Mouse (Mus musculus): ENCODE results near the gene Lrrc4b. TPM values are rescaled to one million over a fixed set of nuclear protein-coding genes. Genes with fewer than 3 reads are reported as not detected.

Gene Lrrc4b
- polyA plus RNA-seq, 1 experiment, result 0.22 TPM

DNA sequence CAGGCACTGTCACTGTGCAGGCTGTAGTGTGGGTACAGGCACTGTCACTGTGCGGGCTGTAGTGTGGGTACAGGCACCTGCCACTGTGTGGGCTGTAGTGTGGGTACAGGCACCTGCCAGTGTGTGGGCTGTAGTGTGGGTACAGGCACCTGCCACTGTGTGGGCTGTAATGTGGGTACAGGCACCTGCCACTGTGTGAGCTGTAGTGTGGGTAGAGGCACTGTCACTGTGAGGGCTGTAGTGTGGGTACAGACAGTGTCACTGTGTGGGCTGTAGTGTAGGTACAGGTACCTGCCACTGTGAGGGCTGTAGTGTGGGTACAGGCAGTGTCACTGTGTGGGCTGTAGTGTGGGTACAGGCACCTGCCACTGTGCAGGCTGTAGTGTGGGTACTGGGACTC, 55.3 kb downstream of the Lrrc4b start:
- Histone ChIP-seq H3K27ac (ENCODE audit: insufficient read depth, low read length) (no peak overlapping the region), H3K36me3 (ENCODE audit: control insufficient read depth, insufficient read depth, low read length) (peaks cover 4% of the 10 kb centered on the region; the same call in 1 of the 2 replicates), H3K27me3 (ENCODE audit: control insufficient read depth, insufficient read depth, low read length) (no peaks in the 10 kb centered on the region), H3K4me3 (ENCODE audit: extremely low read depth, insufficient read depth, insufficient read length) (no peak overlapping the region), H3K4me1 (ENCODE audit: control insufficient read depth, insufficient read depth, insufficient read length) (no peaks in the 10 kb centered on the region)
- WGBS, result 95% methylated on average over 1 of the region's 1 CpGs
- no peak for TF ChIP-seq CTCF (IDR thresholded peaks at IDR 0.05; ENCODE audit: extremely low read depth, insufficient read depth, insufficient read length, insufficient replicate concordance)
- DNase-seq (ENCODE audit: low read depth in 1 of 2, low spot score in 2 of 2), result no peak

GRCm38 (mm10) chr7:44484841-44485571, 56.2 kb downstream of the Lrrc4b start:
- 47% methylated on average over 5 of the region's 5 CpGs for WGBS
- H3K4me3 ChIP-seq (ENCODE audit: extremely low read depth, insufficient read depth, insufficient read length), result no peak overlapping the region
- no peaks in the 10 kb centered on the region for H3K27me3 ChIP-seq (ENCODE audit: control insufficient read depth, insufficient read depth, low read length)
- H3K4me1 ChIP-seq (ENCODE audit: control insufficient read depth, insufficient read depth, insufficient read length), result no peaks in the 10 kb centered on the region
- peak; percentile 60 to 67 for DNase-seq (ENCODE audit: low read depth in 1 of 2, low spot score in 2 of 2)
- TF ChIP-seq CTCF (IDR thresholded peaks at IDR 0.05; ENCODE audit: extremely low read depth, insufficient read depth, insufficient read length, insufficient replicate concordance) (peak; percentile 89; the same call in 1 of the 2 replicates), POLR2A (IDR thresholded peaks at IDR 0.05; ENCODE audit: low read depth, low read length) (no peak)
- H3K36me3 ChIP-seq (ENCODE audit: control insufficient read depth, insufficient read depth, low read length), result peaks cover 7% of the 10 kb centered on the region; the same call in 1 of the 2 replicates
- no peak overlapping the region for H3K27ac ChIP-seq (ENCODE audit: insufficient read depth, low read length)

- TF ChIP-seq CTCF (IDR thresholded peaks at IDR 0.05; ENCODE audit: extremely low read depth, insufficient read depth, insufficient read length, insufficient replicate concordance) (no peak), POLR2A (IDR thresholded peaks at IDR 0.05; ENCODE audit: low read depth, low read length) (no peak)
- Histone ChIP-seq H3K4me3 (ENCODE audit: extremely low read depth, insufficient read depth, insufficient read length) (no peak overlapping the region), H3K27ac (ENCODE audit: insufficient read depth, low read length) (no peak overlapping the region), H3K27me3 (ENCODE audit: control insufficient read depth, insufficient read depth, low read length) (no peaks in the 10 kb centered on the region), H3K4me1 (ENCODE audit: control insufficient read depth, insufficient read depth, insufficient read length) (no peaks in the 10 kb centered on the region), H3K36me3 (ENCODE audit: control insufficient read depth, insufficient read depth, low read length) (peaks cover 12% of the 10 kb centered on the region)
- DNase-seq (ENCODE audit: low read depth in 1 of 2, low spot score in 2 of 2), result no peak
- 73% methylated on average over 7 of the region's 7 CpGs for WGBS
These were observed 56.9 kb downstream of the Lrrc4b start for GRCm38 (mm10) chr7:44485572-44486195.

GRCm38 (mm10) chr7:44486927-44487575, 58.2 kb downstream of the Lrrc4b start:
- Histone ChIP-seq H3K27me3 (ENCODE audit: control insufficient read depth, insufficient read depth, low read length) (no peaks in the 10 kb centered on the region), H3K27ac (ENCODE audit: insufficient read depth, low read length) (no peak overlapping the region), H3K4me1 (ENCODE audit: control insufficient read depth, insufficient read depth, insufficient read length) (no peaks in the 10 kb centered on the region), H3K4me3 (ENCODE audit: extremely low read depth, insufficient read depth, insufficient read length) (no peak overlapping the region), H3K36me3 (ENCODE audit: control insufficient read depth, insufficient read depth, low read length) (peaks cover 26% of the 10 kb centered on the region)
- 88% methylated on average over 13 of the region's 13 CpGs for WGBS
- peak in 1 of 2 experiments; percentile 2 for DNase-seq (ENCODE audit: low read depth in 1 of 2, low spot score in 2 of 2)
- TF ChIP-seq CTCF (IDR thresholded peaks at IDR 0.05; ENCODE audit: extremely low read depth, insufficient read depth, insufficient read length, insufficient replicate concordance) (no peak), POLR2A (IDR thresholded peaks at IDR 0.05; ENCODE audit: low read depth, low read length) (no peak)

GRCm38 (mm10) chr7:44487936-44488335, 59.1 kb downstream of the Lrrc4b start:
- no peaks in the 10 kb centered on the region for H3K4me1 ChIP-seq (ENCODE audit: control insufficient read depth, insufficient read depth, insufficient read length)
- H3K36me3 ChIP-seq (ENCODE audit: control insufficient read depth, insufficient read depth, low read length), result peaks cover 33% of the 10 kb centered on the region
- no peak for DNase-seq (ENCODE audit: low read depth in 1 of 2, low spot score in 2 of 2)
- TF ChIP-seq POLR2A (IDR thresholded peaks at IDR 0.05; ENCODE audit: low read depth, low read length) (no peak), CTCF (IDR thresholded peaks at IDR 0.05; ENCODE audit: extremely low read depth, insufficient read depth, insufficient read length, insufficient replicate concordance) (no peak)
- H3K27me3 ChIP-seq (ENCODE audit: control insufficient read depth, insufficient read depth, low read length), result no peaks in the 10 kb centered on the region
- H3K4me3 ChIP-seq (ENCODE audit: extremely low read depth, insufficient read depth, insufficient read length), result no peak overlapping the region
- no peak overlapping the region for H3K27ac ChIP-seq (ENCODE audit: insufficient read depth, low read length)
- WGBS, result 95% methylated on average over 7 of the region's 7 CpGs

DNA sequence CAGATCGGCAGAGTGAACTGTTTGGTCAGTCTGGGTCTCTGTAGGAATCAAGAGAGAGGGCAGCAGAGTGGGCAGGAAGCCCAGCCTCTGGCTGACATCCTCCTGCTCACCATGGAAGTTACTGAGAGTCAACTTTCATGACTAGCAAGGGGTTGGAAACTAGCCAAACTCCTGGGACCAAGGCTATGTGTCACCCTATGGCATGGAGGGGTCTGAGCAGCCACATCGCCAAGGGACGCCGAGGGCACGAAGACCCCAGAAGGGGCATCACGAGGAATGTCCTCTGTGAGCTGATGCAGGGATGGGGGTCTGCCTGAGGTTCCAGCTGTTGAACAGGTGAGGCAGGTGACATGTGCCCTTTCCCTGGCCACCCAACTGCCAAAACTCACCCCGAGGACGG, 59.7 kb downstream of the Lrrc4b start:
- Histone ChIP-seq H3K4me3 (ENCODE audit: extremely low read depth, insufficient read depth, insufficient read length) (no peak overlapping the region), H3K4me1 (ENCODE audit: control insufficient read depth, insufficient read depth, insufficient read length) (no peaks in the 10 kb centered on the region), H3K36me3 (ENCODE audit: control insufficient read depth, insufficient read depth, low read length) (peaks cover 37% of the 10 kb centered on the region), H3K27me3 (ENCODE audit: control insufficient read depth, insufficient read depth, low read length) (no peaks in the 10 kb centered on the region), H3K27ac (ENCODE audit: insufficient read depth, low read length) (no peak overlapping the region)
- peak in 1 of 2 experiments; percentile 3 for DNase-seq (ENCODE audit: low read depth in 1 of 2, low spot score in 2 of 2)
- 87% methylated on average over 8 of the region's 8 CpGs for WGBS
- TF ChIP-seq POLR2A (IDR thresholded peaks at IDR 0.05; ENCODE audit: low read depth, low read length) (no peak), CTCF (IDR thresholded peaks at IDR 0.05; ENCODE audit: extremely low read depth, insufficient read depth, insufficient read length, insufficient replicate concordance) (no peak)

Data from spleen, adult 2 months (tissue).